Mouse (Mus musculus) MEL-GATA-1-ER (cell line): Measurements from ENCODE around the gene Atp6v1e1.

Experiments
- DNase-seq: peaks from one replicate; pipeline ENCODE4 v3.0.0-alpha.2; 2012; ENCODE audit warnings: low read depth; ENCODE audit errors: extremely low read depth

The Atp6v1e1 gene

DNA sequence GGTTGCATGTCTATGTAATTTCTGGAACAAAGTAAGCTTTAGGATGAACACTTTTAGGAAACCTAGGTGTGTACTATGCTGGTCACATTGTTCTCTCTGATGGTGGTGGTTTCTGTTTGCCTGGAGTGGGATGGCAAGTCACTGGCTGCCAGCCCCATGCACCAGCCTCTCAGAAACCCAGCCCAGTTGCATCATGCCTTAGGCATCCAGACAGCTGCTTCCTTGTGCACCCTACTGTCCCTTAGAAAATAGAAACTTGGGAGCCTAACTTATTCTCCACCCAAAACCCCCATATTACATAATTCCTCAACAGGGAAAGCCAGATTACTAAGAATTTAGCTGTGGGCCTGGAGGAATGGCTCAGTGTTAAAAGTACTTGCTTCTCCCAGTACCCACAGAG, 50.6 kb downstream of the Atp6v1e1 start:
- DNase-seq, result no peak

DNA sequence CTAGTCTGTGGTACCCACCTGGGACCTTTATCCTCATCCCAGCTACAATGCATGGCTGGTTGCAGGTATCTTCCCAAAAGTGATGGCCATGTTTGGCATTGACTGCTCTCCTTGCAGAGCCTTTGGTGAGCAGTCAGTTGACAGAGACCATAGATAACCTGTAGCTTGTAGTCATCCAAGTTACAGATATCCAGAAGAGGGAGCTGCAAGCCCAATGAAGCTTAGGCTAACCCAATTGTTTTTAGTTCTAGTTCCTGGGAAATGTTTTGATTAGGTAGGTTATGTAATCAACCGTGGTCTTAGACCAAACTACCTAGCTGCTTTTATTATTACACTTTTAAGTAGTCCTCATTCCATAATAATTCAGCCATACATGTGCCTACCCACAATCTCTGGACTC, 51.2 kb downstream of the Atp6v1e1 start:
- no peak for DNase-seq

DNA sequence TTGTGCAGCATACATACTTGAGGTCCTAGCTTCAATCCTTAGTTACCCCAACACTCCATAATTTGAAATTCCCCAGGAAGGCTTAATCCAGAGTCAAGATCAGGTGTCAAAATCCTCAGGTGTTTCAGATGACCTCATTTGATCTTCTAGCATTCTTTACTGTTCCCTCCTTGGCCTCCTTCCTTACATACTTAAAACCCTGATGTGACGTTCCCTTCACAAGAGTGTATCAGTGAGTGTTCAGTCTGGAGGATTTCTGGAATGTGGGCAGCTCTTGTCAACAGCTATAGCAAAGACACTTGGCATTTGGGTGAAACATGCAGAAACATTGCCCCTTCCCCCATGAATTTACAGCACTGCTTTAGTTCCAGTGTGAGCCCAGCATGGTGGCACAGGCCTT, 52.6 kb downstream of the Atp6v1e1 start:
- no peak for DNase-seq

DNA sequence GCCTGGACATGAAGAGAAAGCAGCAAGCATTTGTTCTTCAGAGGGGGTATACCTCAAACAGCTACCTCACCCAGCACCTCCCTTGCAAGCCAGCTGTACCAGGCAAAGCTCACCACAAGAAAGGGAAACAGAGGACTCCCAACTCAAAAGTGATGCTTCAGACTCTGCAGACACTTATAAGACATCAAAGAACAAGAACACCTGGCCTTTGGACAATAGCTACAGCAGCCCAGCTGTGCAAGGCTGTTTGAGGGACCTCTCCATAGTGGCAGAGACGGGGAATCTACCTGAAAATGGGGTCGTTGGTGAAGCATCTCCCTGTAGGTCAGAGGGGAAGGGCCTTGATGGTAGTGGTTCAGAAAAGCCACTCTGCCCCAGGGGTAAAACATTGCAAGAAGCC, 61.4 kb downstream of the Atp6v1e1 start:
- no peak for DNase-seq

DNA sequence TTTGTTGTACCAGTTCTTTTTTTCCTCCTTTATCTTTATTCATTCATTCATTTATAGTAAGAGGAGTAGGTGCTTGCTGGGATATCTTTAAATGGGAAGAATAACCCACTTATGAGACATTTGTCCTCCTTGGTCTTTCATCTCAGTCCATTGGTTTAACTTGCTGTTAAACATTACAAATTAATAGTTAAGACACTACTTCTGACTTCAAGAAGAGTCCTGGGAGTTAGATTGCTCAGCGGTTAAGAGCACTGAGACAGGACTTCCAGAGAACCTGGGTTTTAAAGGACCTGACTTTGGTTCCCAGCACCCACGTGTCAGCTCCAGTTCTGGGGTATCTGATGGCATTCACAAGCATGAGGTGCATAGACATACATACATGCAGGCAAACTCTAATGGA, 76.2 kb downstream of the Atp6v1e1 start:
- no peak for DNase-seq
